Mouse (Mus musculus): ENCODE measurements around the gene Rgs11.

The Rgs11 gene

DNA sequence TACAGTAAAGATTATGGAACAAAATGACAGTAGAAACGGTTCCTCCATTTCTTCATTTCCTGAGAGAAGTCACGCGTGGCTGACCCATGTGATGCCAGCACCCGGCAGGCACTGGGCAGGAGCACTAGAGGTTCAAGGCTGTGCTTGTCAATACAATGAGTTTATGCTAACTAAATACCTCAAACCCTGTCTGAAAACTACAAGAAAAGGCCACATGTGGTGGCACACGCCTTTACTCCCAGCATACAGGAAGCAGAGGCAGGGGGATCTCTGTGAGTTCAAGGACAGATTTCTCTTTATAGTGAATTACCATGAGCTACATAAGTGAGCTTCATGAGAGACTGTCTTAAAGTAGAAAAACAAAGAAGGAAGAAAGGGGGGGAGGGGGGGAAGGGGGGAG is 28.4 kb downstream of the Rgs11 start:
- no peak for DNase-seq (ENCODE audit: low spot score)

DNA sequence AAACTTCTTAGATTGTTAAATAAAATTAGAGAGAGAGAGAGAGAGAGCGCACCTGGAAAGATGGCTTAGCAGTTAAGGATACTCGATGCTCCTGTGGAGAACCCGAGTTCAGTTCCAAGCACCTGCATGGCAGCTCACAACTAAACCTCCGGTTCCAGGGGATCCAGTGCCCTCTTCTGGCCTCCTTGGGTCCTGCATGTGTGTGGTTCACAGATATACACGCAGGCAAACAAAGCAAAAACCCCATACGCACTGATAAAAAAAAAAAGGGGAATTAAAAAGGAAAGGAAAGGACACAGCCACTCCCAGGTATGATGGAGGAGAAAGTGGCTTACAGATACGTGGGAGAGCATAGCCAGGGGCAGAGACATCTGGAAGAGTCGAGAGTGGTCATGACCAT is 30.1 kb downstream of the Rgs11 start:
- no peak for DNase-seq (ENCODE audit: low spot score)

DNA sequence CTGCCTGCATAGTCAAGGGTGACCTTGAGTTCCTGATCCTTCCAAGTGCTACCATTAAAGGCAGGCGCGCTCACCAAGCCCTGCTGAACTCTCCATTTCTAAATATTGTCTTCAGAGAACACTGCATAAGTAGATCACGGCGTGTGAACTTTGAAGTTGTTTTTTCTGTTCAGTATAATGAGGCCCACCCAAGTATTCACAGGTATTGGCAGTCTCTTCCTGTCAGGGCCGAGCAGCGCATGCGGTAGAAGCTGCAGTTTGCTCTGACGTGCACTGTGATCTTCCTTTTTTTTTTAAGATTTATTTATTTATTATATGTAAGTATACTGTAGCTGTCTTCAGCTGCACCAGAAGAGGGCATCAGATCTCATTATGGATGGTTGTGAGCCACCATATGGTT is 31.6 kb downstream of the Rgs11 start:
- no peak for DNase-seq (ENCODE audit: low spot score)

DNA sequence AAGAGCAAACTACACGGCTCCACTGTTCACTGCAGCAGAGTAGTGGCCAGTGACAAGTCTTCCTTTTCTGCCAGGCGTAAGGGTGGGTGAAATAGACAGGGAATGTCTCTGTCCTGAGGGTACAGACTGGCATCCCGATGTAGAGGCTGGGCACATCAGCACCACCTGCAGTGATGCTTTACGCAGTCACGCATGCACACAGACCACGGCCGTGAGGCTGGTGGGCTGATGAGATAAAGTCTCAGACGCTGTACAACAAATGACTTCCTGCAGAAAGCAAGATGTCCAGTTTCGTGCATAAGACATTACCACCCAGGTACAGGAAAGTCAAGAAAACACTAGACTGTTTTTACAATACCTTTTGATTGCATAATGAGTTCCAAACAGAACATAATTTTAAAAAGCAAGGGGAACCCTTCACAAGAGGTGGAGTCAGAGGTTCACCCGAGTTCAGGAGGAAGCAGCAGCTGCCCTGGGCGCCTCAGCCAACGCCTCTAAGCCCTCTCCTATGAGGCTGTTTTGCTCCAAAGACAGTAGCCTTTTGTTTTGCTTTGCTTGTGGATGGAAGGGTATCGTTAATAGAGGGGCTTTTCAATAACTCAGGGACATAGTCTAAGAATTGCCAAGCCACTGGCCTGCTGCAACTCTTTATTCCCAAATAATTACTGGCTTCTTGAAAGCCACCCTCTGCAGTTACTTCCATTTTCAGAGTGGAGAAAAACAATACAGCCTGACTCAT is 32.5 kb downstream of the Rgs11 start:
- DNase-seq (ENCODE audit: low spot score): no peak

DNA sequence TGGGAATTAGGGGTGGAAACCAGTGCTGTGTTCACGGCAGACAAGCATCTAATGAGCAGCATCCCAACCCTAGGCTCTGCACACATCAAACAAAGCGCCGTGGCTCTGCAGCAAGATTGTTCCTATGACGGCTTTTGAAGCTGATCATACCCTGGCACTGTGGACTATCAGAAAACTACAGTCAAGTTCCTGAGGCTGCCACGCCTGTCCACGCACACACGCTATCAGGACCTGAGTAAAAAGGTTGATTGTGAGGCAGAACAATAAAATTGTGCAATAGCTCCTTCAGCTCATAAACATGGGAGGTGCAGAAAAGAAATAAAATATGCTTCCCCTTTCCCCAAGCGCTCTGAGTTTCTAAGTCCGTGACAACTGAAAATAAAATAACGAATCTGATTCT is 34.9 kb downstream of the Rgs11 start:
- DNase-seq (ENCODE audit: low spot score): no peak

DNA sequence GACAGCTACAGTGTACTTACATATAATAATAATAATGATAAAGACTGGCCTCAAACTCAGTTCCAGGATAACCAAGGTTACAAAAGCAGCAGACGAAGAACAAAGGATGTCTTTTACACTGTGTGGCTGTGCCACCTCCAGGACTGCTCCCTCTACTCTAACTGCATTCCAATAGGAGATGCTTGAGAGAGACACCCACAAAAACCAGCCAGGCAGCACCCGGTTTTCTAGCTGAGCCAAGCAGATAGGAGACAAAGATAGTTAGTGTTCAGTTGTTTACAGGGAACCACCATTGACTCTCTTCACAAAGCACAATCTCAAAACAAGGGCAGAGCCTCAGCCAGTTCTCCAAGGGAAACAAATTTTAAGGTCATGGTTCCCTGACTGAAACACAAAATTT is 36.8 kb downstream of the Rgs11 start:
- DNase-seq (ENCODE audit: low spot score): no peak

DNA sequence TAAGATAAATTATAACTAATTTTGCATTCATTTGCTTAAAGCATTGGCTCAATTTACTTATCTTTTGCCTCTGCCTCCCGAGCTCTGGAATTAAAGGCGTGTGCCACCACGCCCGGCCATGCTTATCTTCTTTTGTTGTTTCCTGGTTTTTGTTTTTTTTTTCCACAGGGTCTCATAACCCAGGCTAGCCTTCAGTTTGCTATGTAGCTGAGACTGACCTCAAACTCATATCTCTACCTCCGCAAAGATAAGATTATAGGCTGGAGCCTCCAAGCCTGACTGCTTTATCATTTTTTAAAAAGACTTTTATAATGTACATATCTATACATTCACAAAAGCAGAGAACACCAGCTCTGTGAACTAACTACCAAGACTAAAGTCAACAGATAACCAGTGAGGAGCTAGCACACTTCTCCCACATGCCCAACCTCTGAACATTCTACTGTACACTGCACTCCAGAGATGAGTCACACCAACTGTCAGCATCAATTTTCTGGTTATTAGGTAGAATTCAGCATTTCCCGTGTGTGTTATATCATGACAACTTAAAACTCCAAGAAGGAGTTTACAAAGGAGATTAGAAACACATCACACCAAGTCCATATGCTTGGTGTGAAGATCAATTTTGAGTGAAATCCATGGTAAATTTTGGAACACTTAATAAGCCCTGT is 37.5 kb downstream of the Rgs11 start:
- peak; percentile 58 for DNase-seq (ENCODE audit: low spot score)

DNA sequence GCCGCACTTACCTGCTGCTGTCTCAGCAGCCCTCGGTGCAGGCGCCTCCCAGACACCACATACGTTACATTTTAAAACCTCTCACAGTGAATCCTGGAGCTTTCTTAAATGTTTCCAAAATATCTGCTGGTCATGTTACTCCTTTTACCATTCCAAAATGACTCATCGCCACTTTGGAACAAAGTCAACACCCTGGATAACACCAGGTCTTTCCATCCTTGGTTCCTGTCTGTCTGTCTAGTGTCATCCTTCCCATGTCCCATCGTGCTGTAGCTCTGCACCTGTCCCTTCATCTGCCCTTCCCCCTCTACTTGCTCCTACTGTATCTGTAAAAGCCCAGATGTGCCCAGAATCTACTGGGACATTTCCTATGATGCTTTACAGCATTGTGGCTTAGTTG is 38.2 kb downstream of the Rgs11 start:
- DNase-seq (ENCODE audit: low spot score): peak; percentile 58

DNA sequence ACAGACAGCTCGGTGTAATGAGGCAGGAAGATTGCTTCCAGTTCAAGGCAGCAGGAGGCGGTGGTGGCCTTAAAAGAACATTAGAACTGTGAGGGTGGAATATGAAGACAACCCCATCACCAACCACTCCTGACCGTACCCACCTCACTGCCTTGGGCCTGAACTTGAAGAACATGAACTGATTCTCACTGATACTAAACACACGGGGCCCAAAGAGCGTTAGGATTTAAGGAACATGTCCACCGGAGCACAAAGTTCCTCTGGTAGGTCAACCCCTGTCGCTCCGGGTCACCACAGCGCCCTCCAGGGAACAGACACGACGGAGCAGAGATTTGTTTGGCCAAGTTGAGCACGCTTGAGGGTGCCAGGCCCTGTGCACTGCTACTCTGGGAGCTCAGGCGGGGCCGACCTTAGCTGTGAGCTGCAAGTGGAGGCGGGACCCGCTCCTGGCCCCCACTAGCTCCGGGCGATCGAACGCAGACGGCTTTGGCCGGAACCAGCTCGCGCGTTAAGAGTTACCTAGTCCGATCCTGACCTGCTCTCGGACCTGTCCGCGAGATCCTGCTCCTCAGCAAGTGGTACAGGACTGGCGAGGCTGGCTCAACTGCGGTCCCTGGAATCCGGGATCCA is 40.8 kb downstream of the Rgs11 start:
- DNase-seq (ENCODE audit: low spot score): peak; percentile 75

DNA sequence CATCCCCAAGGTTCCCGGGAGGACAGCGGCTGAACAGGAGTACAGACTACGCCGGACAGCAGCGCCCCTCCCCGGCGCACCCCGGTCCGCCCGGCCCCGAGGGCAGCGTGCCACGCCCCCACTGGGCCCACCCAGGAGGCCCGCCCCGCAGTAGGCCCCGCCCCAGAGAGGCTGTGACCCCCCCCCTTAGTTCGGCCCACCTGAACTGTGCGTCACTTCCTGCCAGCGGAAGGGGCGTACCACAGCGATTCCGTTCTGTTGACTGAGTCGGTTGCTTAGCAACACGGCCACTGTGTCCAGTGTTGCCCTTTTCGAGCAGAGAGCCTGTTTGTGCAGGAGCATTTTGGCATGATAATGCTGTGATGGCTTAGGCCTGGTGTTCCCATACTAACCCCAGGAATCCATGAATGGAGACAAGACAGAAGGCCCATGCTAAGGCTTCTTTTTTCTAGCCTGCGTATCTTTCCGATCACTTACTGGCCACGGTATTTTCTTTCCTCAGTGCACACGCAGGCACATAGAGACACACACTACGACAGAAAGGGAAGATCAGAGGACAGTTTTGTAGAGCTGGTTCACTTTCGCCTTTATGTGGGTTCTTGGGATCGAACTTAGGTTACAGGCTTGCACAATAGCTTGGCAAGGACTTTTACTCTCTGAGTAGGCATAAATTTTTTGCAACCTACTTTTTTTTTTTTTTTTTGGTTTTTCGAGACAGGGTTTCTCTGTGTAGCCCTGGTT is 41.5 kb downstream of the Rgs11 start, which contains the start of gene Fam234a:
Gene Fam234a (minus strand): TSS at position 142 of the 741 bp plus-strand sequence.
- DNase-seq (ENCODE audit: low spot score): peak; percentile 98

DNA sequence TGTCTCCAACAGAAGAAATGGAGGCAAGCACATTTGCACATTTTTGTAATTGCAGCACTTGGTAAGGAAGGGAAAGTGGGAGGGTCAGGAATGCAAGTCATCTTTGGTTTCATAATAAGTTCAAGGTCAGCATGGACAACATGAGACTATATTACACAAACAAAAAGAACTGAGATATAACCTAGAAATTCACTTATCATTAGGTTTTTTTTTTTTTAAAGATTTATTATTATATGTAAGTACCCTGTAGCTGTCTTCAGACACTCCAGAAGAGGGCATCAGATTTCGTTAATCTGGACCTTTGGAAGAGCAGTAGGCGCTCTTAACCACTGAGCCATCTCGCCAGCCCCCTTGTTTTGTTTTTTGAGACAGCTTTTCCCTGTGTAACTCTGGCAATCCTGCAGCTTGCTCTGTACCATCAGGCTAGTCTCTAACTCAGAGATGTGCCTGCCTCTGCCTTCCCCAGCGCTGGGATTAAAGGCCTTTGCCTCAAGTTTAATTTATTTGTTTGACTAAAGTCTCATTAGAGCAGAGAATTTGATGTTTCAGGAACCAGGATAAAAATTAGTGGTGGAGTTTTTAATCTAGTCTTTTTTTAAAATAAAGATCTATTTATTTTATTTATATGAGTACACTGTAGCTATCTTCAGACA is 49.3 kb downstream of the Rgs11 start:
- no peak for DNase-seq (ENCODE audit: low spot score)

DNA sequence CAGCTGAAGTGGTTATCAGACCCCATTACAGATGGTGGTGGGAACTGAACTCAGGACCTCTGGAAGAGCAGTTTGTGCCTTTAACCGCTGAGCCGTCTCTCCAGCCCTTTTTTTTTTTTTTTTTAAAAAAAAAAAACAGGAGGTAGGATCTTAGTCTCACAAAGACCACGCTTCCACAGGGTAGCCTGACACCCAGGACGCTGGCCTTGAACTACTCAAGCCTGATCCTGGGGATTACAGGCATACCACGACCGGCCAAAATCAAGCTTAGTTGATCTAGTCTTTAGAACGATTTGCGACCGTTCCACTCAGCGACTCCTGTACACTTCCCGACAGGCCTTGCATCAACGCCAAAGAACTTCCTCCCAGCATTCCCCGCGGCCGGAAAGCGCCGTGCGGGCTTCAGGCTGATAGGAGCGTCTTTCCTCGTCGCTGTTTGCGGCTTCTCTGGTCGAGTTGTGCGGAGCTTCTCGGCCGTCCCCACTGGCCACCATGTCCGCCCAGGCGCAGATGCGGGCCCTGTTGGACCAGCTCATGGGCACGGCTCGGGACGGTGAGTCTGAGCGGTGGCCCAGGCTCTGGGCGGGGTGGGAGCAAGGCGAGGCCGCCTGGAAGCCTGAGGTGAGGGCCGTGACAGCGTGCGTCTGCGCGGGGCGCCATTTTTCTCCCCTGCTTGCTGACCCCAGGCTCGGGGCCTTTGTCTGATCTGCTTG is 49.9 kb downstream of the Rgs11 start, which contains the start of gene Luc7l:
Gene Luc7l (plus strand): TSS at position 358 of the 713 bp plus-strand sequence.
- DNase-seq (ENCODE audit: low spot score): peak; percentile 97

DNA sequence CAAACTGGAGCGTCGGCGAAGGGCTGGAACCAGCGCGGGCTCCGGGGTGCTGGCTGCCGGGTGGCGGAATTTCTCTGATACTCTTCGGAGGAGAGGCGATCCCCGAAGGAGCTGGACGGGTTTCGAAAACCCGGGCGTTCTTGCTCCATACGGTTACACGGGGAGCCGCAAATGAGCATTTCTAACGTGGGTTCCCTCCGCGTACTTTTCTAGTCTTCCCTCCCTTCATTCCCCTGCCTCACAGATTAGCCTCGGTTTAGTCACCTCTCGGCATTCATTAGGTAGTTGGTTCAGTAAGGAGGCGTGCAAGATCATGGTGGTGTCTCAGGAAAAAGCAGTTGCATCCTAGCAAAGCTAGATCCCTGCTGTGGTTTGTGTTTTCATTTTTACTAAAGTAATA is 50.6 kb downstream of the Rgs11 start:
- DNase-seq (ENCODE audit: low spot score): peak; percentile 54

DNA sequence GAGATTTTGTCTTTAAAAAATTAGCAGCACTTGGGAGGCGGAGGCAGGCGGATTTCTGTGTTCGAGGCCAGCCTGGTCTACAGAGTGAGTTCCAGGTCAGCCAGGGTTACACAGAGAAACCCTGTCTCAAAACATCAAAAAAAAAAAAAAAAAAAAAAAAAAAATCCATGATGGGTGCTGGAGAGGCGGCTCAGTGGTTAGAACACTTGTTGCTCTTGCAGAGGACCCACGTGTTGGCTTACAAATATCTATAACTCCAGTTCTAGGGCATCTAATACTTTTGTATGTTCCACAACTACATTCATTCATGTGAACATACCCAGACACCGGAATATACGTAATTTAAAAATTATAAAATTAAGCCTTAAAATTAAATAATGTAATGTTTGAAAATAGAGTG is 52.6 kb downstream of the Rgs11 start:
- DNase-seq (ENCODE audit: low spot score): no peak

All from MN1 (cell line).